Mouse (Mus musculus): Measurements from ENCODE around the gene Cep95. TPM values are rescaled to one million over a fixed set of nuclear protein-coding genes. Genes with fewer than 3 reads are reported as not detected.
A peak's percentile ranks its signal among the peaks of the same experiment; 100 is the strongest.
"Not testable (repeated sequence)": the region's sequence is repeated elsewhere in the genome, so short reads cannot be mapped to it uniquely, and the experiment has no call there.

Cep95 gene
- 22.3 and 22.7 TPM in 2 replicates for polyA plus RNA-seq (2016; fragmentation: Nextera tagmentation; extraction: Ambion mirVana)

GRCm38 (mm10) chr11:106788775-106789459 is at the start of gene Cep95, which contains the start of gene Ddx5:
Cep95 (plus strand) TSS chr11:106789252.
Ddx5 (minus strand) TSS chr11:106789185.
- no peaks in the 10 kb centered on the region for H3K27me3 ChIP-seq
- H3K36me3 ChIP-seq: peaks cover 34% of the 10 kb centered on the region
- H3K4me2 ChIP-seq (replicated peaks): peak within 1 kb of the TSS; percentile 77
- peaks cover 18% of the 10 kb centered on the region for H3K4me1 ChIP-seq
- H3K9ac ChIP-seq: peak within 1 kb of the TSS; percentile 99
- peak within 1 kb of the TSS; percentile 95 for H3K4me3 ChIP-seq
- H3K9me3 ChIP-seq (replicated peaks): no peaks in the 10 kb centered on the region
- ATAC-seq (ENCODE audit: low FRiP score): peak; percentile 93
- peak within 1 kb of the TSS; percentile 98 for H3K27ac ChIP-seq
- WGBS: under 1% methylated on average over 54 of the region's 58 CpGs

GRCm38 (mm10) chr11:106740724-106741123 is 48.3 kb upstream of the Cep95 start:
- not testable (repeated sequence) for H3K4me3 ChIP-seq; H3K27ac ChIP-seq; ATAC-seq (ENCODE audit: low FRiP score); H3K9me3 ChIP-seq (replicated peaks); H3K4me2 ChIP-seq (replicated peaks); H3K36me3 ChIP-seq; H3K9ac ChIP-seq
- Histone ChIP-seq H3K4me1 (peaks cover 17% of the 10 kb centered on the region), H3K27me3 (peaks cover 17% of the 10 kb centered on the region; the same call in 1 of the 2 replicates)
- WGBS: 87% methylated on average over 5 of the region's 8 CpGs

- Histone ChIP-seq H3K9me3 (replicated peaks) (no peaks in the 10 kb centered on the region), H3K9ac (no peak overlapping the region), H3K36me3 (no peaks in the 10 kb centered on the region), H3K4me3 (no peak overlapping the region), H3K4me2 (replicated peaks) (no peak overlapping the region), H3K27me3 (peaks cover 14% of the 10 kb centered on the region; the same call in 1 of the 2 replicates), H3K4me1 (peaks cover 17% of the 10 kb centered on the region), H3K27ac (no peak overlapping the region)
- WGBS: 30% methylated on average over 6 of the region's 6 CpGs
- ATAC-seq (ENCODE audit: low FRiP score): 0 out of 2 replicates have a peak, but pooled peaks have one; percentile 58
Observed at GRCm38 (mm10) chr11:106741232-106741631, 47.8 kb upstream of the Cep95 start.

GRCm38 (mm10) chr11:106741826-106742225 is 47.2 kb upstream of the Cep95 start:
- no peak overlapping the region for H3K4me3 ChIP-seq
- no peaks in the 10 kb centered on the region for H3K9me3 ChIP-seq (replicated peaks)
- H3K4me1 ChIP-seq: peaks cover 12% of the 10 kb centered on the region
- H3K36me3 ChIP-seq: no peaks in the 10 kb centered on the region
- H3K27me3 ChIP-seq: peaks cover 14% of the 10 kb centered on the region; the same call in 1 of the 2 replicates
- no peak overlapping the region for H3K9ac ChIP-seq
- H3K4me2 ChIP-seq (replicated peaks): no peak overlapping the region
- no peak for ATAC-seq (ENCODE audit: low FRiP score)
- 90% methylated on average over 3 of the region's 3 CpGs for WGBS
- H3K27ac ChIP-seq: no peak overlapping the region

GRCm38 (mm10) chr11:106742388-106742841 is 46.6 kb upstream of the Cep95 start:
- H3K36me3 ChIP-seq: no peaks in the 10 kb centered on the region
- no peak for ATAC-seq (ENCODE audit: low FRiP score)
- WGBS: 52% methylated on average over 6 of the region's 6 CpGs

GRCm38 (mm10) chr11:106744949-106745348 is 44.1 kb upstream of the Cep95 start:
- H3K4me2 ChIP-seq (replicated peaks): no peak overlapping the region
- H3K4me1 ChIP-seq: peaks cover 3% of the 10 kb centered on the region; the same call in 1 of the 2 replicates
- WGBS: 91% methylated on average over 5 of the region's 5 CpGs
- no peak overlapping the region for H3K9ac ChIP-seq
- no peaks in the 10 kb centered on the region for H3K36me3 ChIP-seq
- 0 out of 2 replicates have a peak, but pooled peaks cover 4% of the 10 kb centered on the region for H3K27me3 ChIP-seq
- H3K4me3 ChIP-seq: no peak overlapping the region
- no peak overlapping the region for H3K27ac ChIP-seq
- no peak for ATAC-seq (ENCODE audit: low FRiP score)
- H3K9me3 ChIP-seq (replicated peaks): peaks cover 10% of the 10 kb centered on the region; the same call in 1 of the 2 replicates

More at GRCm38 (mm10) chr11:106742388-106742841, 46.6 kb upstream of the Cep95 start:
- Histone ChIP-seq H3K27me3 (peaks cover 14% of the 10 kb centered on the region; the same call in 1 of the 2 replicates), H3K4me3 (no peak overlapping the region), H3K4me2 (replicated peaks) (no peak overlapping the region), H3K27ac (no peak overlapping the region), H3K9me3 (replicated peaks) (peaks cover 3% of the 10 kb centered on the region; the same call in 1 of the 2 replicates), H3K4me1 (peaks cover 6% of the 10 kb centered on the region), H3K9ac (no peak overlapping the region)

- H3K9me3 ChIP-seq (replicated peaks); H3K27ac ChIP-seq; H3K27me3 ChIP-seq; H3K4me1 ChIP-seq; ATAC-seq (ENCODE audit: low FRiP score); H3K9ac ChIP-seq; H3K4me2 ChIP-seq (replicated peaks); H3K4me3 ChIP-seq; H3K36me3 ChIP-seq: not testable (repeated sequence)
- 92% methylated on average over 7 of the region's 7 CpGs for WGBS
Observed at GRCm38 (mm10) chr11:106749557-106750120, 39.4 kb upstream of the Cep95 start.

- peaks cover 10% of the 10 kb centered on the region; the same call in 1 of the 2 replicates for H3K9me3 ChIP-seq (replicated peaks)
- no peak within 1 kb of the TSS for H3K9ac ChIP-seq
- no peaks in the 10 kb centered on the region for H3K36me3 ChIP-seq
- H3K4me1 ChIP-seq: no peaks in the 10 kb centered on the region
- no peak within 1 kb of the TSS for H3K27ac ChIP-seq
- no peak within 1 kb of the TSS for H3K4me3 ChIP-seq
- H3K4me2 ChIP-seq (replicated peaks): no peak within 1 kb of the TSS
- no peak for ATAC-seq (ENCODE audit: low FRiP score)
- WGBS: 85% methylated on average over 13 of the region's 13 CpGs
- H3K27me3 ChIP-seq: no peaks in the 10 kb centered on the region
Observed at GRCm38 (mm10) chr11:106750121-106750751, 38.8 kb upstream of the Cep95 start, which contains the start of gene Pecam1. Pecam1 (minus strand) TSS chr11:106750628.

- no peaks in the 10 kb centered on the region for H3K36me3 ChIP-seq
- H3K9ac ChIP-seq: no peak within 1 kb of the TSS
- H3K4me2 ChIP-seq (replicated peaks): no peak within 1 kb of the TSS
- peaks cover 10% of the 10 kb centered on the region; the same call in 1 of the 2 replicates for H3K9me3 ChIP-seq (replicated peaks)
- no peaks in the 10 kb centered on the region for H3K27me3 ChIP-seq
- H3K4me1 ChIP-seq: no peaks in the 10 kb centered on the region
- WGBS: 89% methylated on average over 17 of the region's 17 CpGs
- no peak for ATAC-seq (ENCODE audit: low FRiP score)
- no peak within 1 kb of the TSS for H3K27ac ChIP-seq
- no peak within 1 kb of the TSS for H3K4me3 ChIP-seq
Observed at GRCm38 (mm10) chr11:106751039-106752018, 37.7 kb upstream of the Cep95 start, which contains the start of gene Milr1. Milr1 (plus strand) TSS chr11:106751226.

- Histone ChIP-seq H3K4me1 (no peaks in the 10 kb centered on the region), H3K4me2 (replicated peaks) (no peak overlapping the region), H3K9ac (no peak overlapping the region), H3K9me3 (replicated peaks) (peaks cover 9% of the 10 kb centered on the region; the same call in 1 of the 2 replicates), H3K27me3 (no peaks in the 10 kb centered on the region), H3K4me3 (no peak overlapping the region), H3K36me3 (no peaks in the 10 kb centered on the region), H3K27ac (no peak overlapping the region)
- no peak for ATAC-seq (ENCODE audit: low FRiP score)
- WGBS: 87% methylated on average over 7 of the region's 7 CpGs
Observed at GRCm38 (mm10) chr11:106752103-106752502, 36.9 kb upstream of the Cep95 start.

GRCm38 (mm10) chr11:106753314-106753713 is 35.7 kb upstream of the Cep95 start:
- H3K4me1 ChIP-seq: no peaks in the 10 kb centered on the region
- ATAC-seq (ENCODE audit: low FRiP score): no peak
- no peak overlapping the region for H3K4me3 ChIP-seq
- 91% methylated on average over 6 of the region's 6 CpGs for WGBS
- H3K36me3 ChIP-seq: no peaks in the 10 kb centered on the region
- H3K9ac ChIP-seq: no peak overlapping the region
- no peaks in the 10 kb centered on the region for H3K27me3 ChIP-seq
- H3K4me2 ChIP-seq (replicated peaks): no peak overlapping the region
- H3K9me3 ChIP-seq (replicated peaks): no peaks in the 10 kb centered on the region
- no peak overlapping the region for H3K27ac ChIP-seq

Measured in hindbrain, embryonic 12.5 days (tissue).